Mouse (Mus musculus) kidney, adult 9 months (tissue): ENCODE results near the gene Cenpp.

Source experiments
- DNase-seq: peaks from one replicate; pipeline ENCODE4 v3.0.0; 2022

Gene Cenpp

DNA sequence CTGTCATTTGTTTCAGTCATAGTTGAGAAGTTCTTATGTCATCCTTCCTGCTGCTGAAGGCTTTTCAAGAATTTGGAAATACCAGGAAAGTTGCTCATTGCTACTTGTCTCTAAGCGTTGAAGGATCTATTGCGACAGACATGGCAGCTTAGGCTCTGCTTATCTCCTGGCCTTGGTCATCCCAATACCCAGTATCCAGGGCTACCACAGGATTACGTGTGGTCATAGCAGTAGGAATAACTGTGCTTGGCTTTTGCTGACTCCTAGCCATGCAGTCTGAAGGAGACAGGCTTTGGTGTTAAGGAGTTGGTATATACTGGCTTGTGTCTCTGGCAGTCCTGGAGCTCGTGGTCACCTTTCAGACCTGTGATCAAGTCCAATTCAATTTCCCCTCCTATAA, 192.3 kb downstream of the Cenpp start:
- no peak for DNase-seq

DNA sequence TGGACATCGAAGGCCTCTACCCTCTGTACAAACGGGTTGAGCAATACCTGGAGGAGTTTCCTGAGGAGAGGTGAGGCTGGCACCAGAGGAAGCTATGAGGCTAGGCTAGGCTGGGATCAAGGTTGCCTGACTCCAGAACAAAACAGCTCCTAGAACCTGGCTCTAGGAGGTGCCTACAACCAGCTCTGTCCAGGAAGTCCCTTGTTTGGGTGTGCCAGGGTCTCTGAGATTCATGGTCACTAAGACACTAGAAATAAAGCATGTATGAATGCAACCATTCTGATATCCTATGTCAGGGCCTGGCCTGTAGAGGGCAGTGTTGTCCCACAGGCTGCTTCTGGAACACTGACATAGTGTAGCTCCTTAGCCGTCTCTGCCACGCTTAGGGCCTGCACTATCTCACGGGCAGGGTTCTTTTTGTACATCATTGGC, 203.3 kb downstream of the Cenpp start:
- DNase-seq, result peak; percentile 77

DNA sequence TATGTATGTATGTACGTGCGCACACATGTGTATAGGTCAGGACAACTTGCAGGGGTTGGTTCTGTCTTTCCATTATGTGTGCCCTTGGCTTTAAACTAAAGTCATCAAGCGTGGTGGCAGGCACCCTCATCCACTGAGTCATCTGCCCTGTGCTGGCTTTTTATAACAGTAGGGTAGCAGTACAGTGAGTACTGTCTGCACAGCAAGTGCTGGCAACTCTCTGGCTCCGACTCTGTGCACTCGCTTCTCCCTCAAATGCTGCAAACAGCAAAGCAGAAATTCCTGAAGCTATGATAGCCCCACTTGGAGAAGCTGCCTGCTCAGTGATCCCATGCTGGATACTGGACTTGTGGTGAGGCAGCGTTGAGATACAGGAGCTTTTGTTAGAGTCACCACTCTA, 208.1 kb downstream of the Cenpp start:
- DNase-seq, result no peak

DNA sequence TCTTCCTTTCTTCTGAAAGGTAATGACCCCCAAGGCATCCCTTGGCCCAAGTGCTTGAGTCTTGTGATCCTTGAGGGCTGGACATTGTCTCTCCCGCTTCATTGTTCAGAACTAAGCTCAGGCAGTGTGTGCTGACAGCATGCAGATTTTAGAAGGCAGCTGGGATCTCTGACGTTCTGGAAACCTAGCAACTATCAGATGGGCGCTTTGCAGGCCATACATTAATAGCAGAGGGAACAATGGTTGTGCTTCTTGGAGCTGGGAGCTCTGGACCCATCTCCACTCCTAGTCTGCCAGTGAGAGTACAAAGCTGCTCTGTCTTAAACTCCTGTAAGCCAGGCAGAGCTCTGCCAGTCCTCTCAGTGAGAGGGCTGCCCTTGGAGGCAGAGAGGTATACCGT, 216.4 kb downstream of the Cenpp start:
- DNase-seq, result no peak

DNA sequence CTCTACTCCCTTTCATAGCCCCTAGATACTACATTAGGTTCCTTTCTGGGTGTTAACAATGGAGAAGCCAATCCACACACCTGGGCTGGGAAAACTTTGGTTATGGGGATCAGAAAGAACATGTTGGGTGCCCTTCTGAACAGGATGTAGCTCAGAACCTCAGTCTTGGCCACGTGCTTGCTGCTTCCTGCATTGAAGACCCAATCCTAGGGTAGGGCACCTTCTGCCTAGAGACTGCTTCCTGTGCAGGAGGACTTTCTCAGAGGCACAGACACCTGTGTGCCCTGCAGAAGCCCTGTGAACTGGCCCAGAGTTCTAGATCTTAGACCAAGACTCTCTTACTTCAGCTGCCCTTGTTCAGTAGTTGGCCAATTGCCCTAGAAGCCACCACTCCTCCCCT, 216.8 kb downstream of the Cenpp start:
- no peak for DNase-seq

DNA sequence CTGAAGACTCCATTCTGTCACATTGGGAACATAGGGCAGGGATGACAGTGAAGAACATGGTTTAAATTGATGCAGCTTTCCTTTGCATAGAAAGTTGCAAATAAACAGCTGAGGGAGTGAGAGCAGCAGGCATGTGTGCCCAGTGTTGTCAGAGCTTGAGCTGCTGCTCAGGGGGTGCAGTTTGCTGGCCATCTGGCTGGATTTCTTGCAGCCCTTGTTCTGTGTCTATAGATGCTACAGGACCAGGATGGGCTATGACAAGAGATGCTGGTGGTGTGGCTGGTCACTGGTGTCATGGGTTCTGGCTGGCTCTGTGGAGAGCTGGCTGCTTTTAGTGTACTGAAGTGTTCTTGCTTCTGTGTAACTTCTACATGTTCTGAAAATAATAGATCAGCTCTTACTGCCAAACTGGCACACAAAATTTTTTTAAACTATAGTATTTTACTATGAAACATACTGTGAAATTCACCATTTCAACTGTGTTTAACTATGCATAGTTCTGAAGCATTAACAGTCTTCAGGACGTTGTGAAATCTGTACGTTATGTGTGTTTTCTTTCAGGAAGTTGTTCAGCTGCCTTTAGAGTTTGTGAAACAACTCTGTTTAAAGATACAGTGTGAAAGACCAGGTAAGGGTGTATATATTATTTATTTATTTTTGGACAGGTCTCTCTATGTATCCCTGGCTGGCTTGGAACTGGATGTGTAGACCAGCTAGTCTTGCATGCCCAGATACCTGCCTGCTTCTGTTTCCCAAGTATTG, 219.1 kb downstream of the Cenpp start:
- DNase-seq, result no peak

DNA sequence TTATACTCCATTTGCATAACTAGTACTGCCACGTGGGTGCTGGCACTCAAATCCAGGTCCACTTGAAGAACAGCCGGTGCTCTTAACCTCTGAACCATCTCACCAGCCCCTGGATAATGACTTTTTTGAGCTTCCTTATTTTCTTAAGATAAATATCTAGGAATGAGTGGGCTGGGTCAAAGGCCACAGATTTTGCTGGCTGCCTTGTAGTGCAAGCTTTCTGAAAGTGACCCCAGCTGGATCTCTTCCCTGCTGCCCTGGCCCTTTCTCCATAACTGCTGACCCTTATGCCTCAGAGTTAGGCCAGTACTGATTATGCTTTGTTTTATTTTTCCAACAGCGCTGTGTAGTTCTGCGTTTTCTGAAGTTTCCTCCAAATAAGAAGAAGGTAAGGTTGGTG, 222.1 kb downstream of the Cenpp start:
- DNase-seq, result peak; percentile 42

DNA sequence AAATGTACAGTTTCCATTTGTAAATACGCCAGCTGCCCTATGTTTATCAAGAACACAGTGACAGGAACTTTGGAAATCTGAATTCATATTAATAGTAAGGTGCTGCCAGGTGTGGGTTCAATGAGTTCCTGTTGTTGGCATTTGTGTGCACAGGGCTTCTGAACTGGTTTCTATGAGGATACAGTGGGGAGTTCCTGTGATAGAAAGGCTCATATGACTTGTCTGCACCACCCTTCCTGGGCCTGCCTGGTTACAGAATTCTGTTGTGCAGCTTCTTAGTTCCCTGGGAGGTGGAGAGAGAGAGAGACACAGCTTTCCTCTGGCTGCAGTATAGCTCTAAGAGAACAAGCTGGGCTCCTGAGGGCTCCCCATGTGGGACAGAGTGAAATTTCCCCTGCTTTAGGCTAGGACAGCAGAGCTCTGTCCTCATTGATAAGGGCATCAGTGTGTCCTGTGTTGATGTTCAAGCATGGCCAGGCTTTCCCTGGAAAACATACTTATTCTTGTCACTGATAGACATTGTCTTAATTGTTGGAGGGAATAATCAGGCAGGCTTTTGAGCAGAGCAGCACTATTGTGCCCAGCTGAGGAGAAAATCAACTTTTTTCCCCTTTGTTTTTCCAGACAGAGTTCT, 224.4 kb downstream of the Cenpp start:
- no peak for DNase-seq

DNA sequence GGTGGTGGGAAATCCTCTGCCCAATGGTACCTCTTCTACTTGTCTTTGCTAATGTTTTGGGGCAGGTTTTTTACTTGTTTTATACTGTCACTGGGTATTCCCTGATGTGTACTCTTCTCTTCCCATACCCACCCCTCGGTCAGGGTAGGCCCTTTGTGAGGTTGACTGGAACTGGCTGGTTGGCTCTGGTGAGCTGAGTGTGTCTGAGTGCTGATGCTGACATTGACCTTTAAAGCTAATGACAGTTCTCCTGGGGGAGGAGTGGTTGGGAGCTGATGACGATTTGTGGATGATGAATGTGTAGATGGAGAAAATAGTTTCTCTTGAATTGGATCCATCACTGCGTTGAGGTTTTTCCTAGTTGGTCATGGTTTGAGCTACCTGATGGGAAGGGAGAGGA, 225.8 kb downstream of the Cenpp start:
- DNase-seq, result no peak

DNA sequence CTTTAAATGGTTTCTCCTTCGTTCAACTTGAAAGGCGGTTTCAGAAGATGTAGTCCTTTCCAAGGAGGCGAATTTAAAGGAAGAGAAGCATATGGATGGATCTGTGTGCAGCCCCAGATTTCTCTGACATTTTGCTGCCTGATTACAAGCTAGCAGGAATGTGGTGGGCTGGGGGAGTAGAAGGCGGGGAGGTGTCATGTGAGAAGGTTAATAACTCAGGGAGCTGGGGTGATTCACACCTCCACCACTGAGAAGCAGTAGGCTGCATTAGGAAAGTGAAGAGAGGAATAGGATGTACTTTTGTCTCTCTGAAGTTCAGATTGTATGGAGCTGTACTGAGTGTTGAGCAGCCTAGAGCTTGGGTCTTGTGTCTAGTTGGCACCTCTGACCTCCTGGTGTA, 230.6 kb downstream of the Cenpp start:
- DNase-seq, result no peak

DNA sequence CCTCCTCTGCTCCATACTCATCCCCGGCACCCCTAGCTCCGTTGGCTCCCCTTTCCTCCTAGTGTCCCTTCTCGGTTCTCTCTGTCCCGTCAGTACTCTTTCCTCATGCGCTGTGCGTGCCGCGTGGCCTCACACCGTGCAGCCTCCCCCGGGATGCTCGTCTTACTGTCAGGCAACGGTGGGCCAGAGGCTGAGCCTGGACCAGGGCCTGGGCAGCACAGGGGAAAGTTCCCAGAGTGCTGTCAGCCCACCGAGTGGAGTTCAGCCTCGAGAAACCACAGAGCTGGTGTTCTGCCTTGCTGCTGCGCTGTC, 231.0 kb downstream of the Cenpp start:
- no peak for DNase-seq

DNA sequence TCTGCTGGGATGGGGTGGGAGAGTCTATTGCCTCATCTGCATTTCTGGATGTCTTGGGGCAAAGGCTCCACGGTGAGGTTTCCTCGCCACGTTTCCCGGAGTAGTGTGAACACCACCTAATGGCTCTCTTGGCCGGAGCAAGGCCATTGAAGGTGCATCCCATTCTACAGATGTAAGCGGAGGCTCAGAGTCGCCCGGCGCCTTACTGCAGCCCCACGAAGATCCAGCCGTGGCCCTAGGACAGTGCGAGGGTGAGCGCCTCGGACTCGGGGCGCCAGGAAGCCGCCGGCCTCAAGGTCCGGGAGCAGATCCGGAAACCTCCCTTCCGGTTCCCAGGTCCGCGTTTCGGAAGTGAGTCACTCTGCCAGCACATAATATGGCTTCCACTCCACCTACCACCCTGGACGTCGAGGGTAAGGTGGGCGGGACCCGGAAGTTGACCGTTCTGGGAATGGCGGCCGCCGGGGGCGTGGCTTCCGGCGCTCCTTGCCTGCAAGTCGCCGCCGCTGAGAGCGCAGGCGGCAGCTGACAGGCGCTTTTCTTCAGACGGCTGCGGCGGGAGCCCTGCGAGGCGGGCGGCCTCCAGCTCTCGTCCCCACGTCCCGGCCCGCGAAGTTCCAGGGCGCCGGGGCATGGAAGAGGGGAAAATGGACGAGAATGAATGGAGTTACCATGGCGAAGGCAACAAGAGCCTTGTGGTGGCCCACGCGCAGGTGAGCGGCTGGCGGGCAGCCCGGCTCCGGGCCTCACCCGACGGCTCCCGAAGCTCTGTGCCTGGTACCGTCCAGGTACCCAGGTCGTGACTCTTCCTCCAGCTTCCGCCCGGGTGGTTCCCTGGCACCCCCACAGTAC, 231.6 kb downstream of the Cenpp start, which contains the start of gene Ippk:
Ippk (plus strand) TSS at position 496 of the 852 bp plus-strand sequence.
- DNase-seq, result peak; percentile 99
